Mouse (Mus musculus) MEL (cell line): Measurements from ENCODE around the gene Fam171a1. TPM values are rescaled to one million over a fixed set of nuclear protein-coding genes. Genes with fewer than 3 reads are reported as not detected.

Experiments
- DNase-seq: peaks from one replicate; pipeline ENCODE4 v3.0.0; 2011; ENCODE audit warnings: low read depth, low spot score
- H3K27ac ChIP-seq: 2 replicates; pipeline ENCODE4 v1.5.1; 2012; ENCODE audit warnings: low read depth, mild to moderate bottlenecking, control low read depth, low read length, moderate library complexity; ENCODE audit not compliant: control insufficient read depth
- H3K27me3 ChIP-seq, 2 experiments: fragments of 150-350 bp in 1 of 2; sonication (generic) in 1 of 2; 2 replicates each; pipeline ENCODE4 v1.6.1; 2012; ENCODE audit warnings: low read length in 2 of 2, mild to moderate bottlenecking in 2 of 2, improper control_type of control experiment in 1 of 2, moderate library complexity in 1 of 2; ENCODE audit not compliant: insufficient read depth in 2 of 2, control insufficient read depth in 1 of 2
- H3K36me3 ChIP-seq, 2 experiments: 2 replicates each; pipeline ENCODE4 v1.6.1; 2012 to 2014; ENCODE audit warnings: low read length in 2 of 2, improper control_type of control experiment in 1 of 2, inconsistent platforms in 1 of 2, mild to moderate bottlenecking in 1 of 2; ENCODE audit not compliant: insufficient read depth in 2 of 2, control insufficient read depth in 1 of 2
- H3K4me1 ChIP-seq, 2 experiments: fragments of 150-350 bp in 1 of 2; sonication (generic) in 1 of 2; 2 replicates each; pipeline ENCODE4 v1.6.1; 2012; ENCODE audit warnings: low read length in 2 of 2, improper control_type of control experiment in 1 of 2, mild to moderate bottlenecking in 1 of 2; ENCODE audit not compliant: insufficient read depth in 2 of 2, control insufficient read depth in 1 of 2
- H3K4me3 ChIP-seq, 2 experiments: fragments of 150-350 bp in 1 of 2; sonication (generic) in 1 of 2; 2 replicates each; pipeline ENCODE4 v1.5.1; 2012; ENCODE audit warnings: low read depth in 2 of 2, low read length in 2 of 2, mild to moderate bottlenecking in 2 of 2, moderate library complexity in 2 of 2, control low read depth in 1 of 2, improper control_type of control experiment in 1 of 2; ENCODE audit not compliant: control insufficient read depth in 1 of 2, insufficient read depth in 1 of 2
- H3K79me2 ChIP-seq: 2 replicates; pipeline ENCODE4 v1.6.1; 2012; ENCODE audit warnings: mild to moderate bottlenecking, low read length, moderate library complexity; ENCODE audit not compliant: control insufficient read depth, poor library complexity, insufficient read depth
- H3K9ac ChIP-seq: 2 replicates; pipeline ENCODE4 v1.6.1; 2012; ENCODE audit warnings: low read depth, mild to moderate bottlenecking, control low read depth, low read length, moderate library complexity; ENCODE audit not compliant: control insufficient read depth, poor library complexity, severe bottlenecking
- H3K9me3 ChIP-seq: fragments of 150-350 bp; sonication (generic); replicated peaks from 2 replicates; pipeline ENCODE4 v1.6.1; 2012; ENCODE audit warnings: mild to moderate bottlenecking, low read length, improper control_type of control experiment, moderate library complexity; ENCODE audit not compliant: insufficient read depth
- BHLHE40 ChIP-seq: IDR thresholded peaks from 2 replicates; pipeline ENCODE4 v1.6.1; 2012; ENCODE audit warnings: low read depth, mild to moderate bottlenecking, inconsistent platforms, low read length, improper control_type of control experiment, borderline replicate concordance
- E2F4 ChIP-seq: IDR thresholded peaks from 2 replicates; pipeline ENCODE4 v1.6.1; 2011; ENCODE audit warnings: low read depth, low read length, improper control_type of control experiment, borderline replicate concordance
- GATA1 ChIP-seq: IDR thresholded peaks from 2 replicates; pipeline ENCODE4 v1.6.1; 2011; ENCODE audit warnings: low read depth, low read length, improper control_type of control experiment
- HCFC1 ChIP-seq: IDR thresholded peaks from 2 replicates; pipeline ENCODE4 v1.6.1; 2012; ENCODE audit warnings: low read depth, mild to moderate bottlenecking, inconsistent platforms, low read length, improper control_type of control experiment, moderate library complexity
- MAX ChIP-seq: IDR thresholded peaks from 2 replicates; pipeline ENCODE4 v1.6.1; 2011; ENCODE audit warnings: low read length, improper control_type of control experiment
- MXI1 ChIP-seq: IDR thresholded peaks from 2 replicates; pipeline ENCODE4 v1.6.1; 2011; ENCODE audit warnings: mild to moderate bottlenecking, low read depth, low read length, improper control_type of control experiment
- MYB ChIP-seq: IDR thresholded peaks from 2 replicates; pipeline ENCODE4 v1.6.1; 2011; ENCODE audit warnings: mild to moderate bottlenecking, low read depth, low read length, improper control_type of control experiment
- MYC ChIP-seq: IDR thresholded peaks from 2 replicates; pipeline ENCODE4 v1.6.1; 2011; ENCODE audit warnings: low read depth, mild to moderate bottlenecking, low read length, improper control_type of control experiment, moderate library complexity
- NELFE ChIP-seq: IDR thresholded peaks from 2 replicates; pipeline ENCODE4 v1.6.1; 2011; ENCODE audit warnings: low read depth, low read length, improper control_type of control experiment
- POLR2A ChIP-seq, 2 experiments: IDR thresholded peaks; 2 replicates each; pipeline ENCODE4 v1.6.1; 2011 to 2012; ENCODE audit warnings: low read length in 2 of 2, mild to moderate bottlenecking in 2 of 2, control low read depth in 1 of 2, improper control_type of control experiment in 1 of 2, low read depth in 1 of 2, moderate library complexity in 1 of 2; ENCODE audit not compliant: control insufficient read depth in 1 of 2, insufficient read depth in 1 of 2, poor library complexity in 1 of 2
- SMC3 ChIP-seq: IDR thresholded peaks from 2 replicates; pipeline ENCODE4 v1.6.1; 2011; ENCODE audit warnings: low read depth, low read length, improper control_type of control experiment
- TAL1 ChIP-seq: IDR thresholded peaks from 2 replicates; pipeline ENCODE4 v1.6.1; 2012; ENCODE audit warnings: mild to moderate bottlenecking, inconsistent platforms, low read length, moderate library complexity, mixed read lengths
- TCF12 ChIP-seq: IDR thresholded peaks from 2 replicates; pipeline ENCODE4 v1.6.1; 2014; ENCODE audit warnings: low read depth, mild to moderate bottlenecking, inconsistent platforms, low read length, improper control_type of control experiment, moderate library complexity
- USF1 ChIP-seq: IDR thresholded peaks from 2 replicates; pipeline ENCODE4 v1.6.1; 2014; ENCODE audit warnings: low read depth, mild to moderate bottlenecking, inconsistent platforms, low read length, improper control_type of control experiment, moderate library complexity
- USF2 ChIP-seq, 2 experiments: IDR thresholded peaks; 2 replicates each; pipeline ENCODE4 v1.6.1; 2011 to 2012; ENCODE audit warnings: improper control_type of control experiment in 2 of 2, low read length in 2 of 2, borderline replicate concordance in 1 of 2, inconsistent platforms in 1 of 2, low read depth in 1 of 2, mild to moderate bottlenecking in 1 of 2; ENCODE audit not compliant: insufficient read depth in 1 of 2
- ZC3H11A ChIP-seq: IDR thresholded peaks from 2 replicates; pipeline ENCODE4 v1.6.1; 2012; ENCODE audit warnings: low read depth, mild to moderate bottlenecking, inconsistent platforms, low read length, improper control_type of control experiment
- ZMIZ1 ChIP-seq: IDR thresholded peaks from 2 replicates; pipeline ENCODE4 v1.6.1; 2012; ENCODE audit warnings: low read depth, mild to moderate bottlenecking, inconsistent platforms, low read length, improper control_type of control experiment, moderate library complexity
- ZNF384 ChIP-seq: IDR thresholded peaks from 2 replicates; pipeline ENCODE4 v1.6.1; 2012; ENCODE audit warnings: low read depth, mild to moderate bottlenecking, inconsistent platforms, low read length, improper control_type of control experiment
- polyA plus RNA-seq, 2 experiments: library from polyadenylated mRNA; stranded (reverse) in 1 of 2; unstranded in 1 of 2; fragments of >175 nt in 1 of 2; fragments of >200 nt in 1 of 2; gene quantifications; 2 replicates each; pipeline versions ENCODE4 v1.2.1 to v1.2.4; 2012; ENCODE audit warnings: low replicate concordance in 2 of 2, low read depth in 1 of 2; ENCODE audit not compliant: insufficient read length in 2 of 2, insufficient read depth in 1 of 2, missing spikeins in 1 of 2
- total RNA-seq: library from RNA; depleted of rRNA; stranded (reverse); fragments of 300-350 nt; gene quantifications from 2 replicates; pipeline ENCODE4 v1.2.3, GENCODE M21; 2012

The Fam171a1 gene
- total and polyA plus RNA-seq, 3 experiments = not detected

DNA sequence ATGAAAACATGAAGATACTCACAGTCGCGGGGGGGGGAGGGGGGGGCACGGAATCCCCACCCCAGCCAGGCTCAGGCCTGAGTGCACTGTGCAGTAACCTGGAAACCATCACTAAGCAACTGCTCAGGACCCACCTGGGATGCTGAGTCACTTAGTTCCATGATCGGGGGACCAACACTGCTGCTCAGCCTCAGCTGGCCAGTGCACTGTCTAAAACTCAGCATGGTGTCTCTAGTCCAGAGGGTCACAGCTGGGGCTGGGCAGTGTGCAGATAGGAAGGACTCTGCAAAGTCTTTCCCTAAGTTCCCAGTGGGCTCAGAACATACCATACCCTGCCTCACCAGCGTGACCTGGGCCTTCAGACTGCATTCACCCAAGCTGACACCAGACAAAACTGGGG lies 26.6 kb downstream of the Fam171a1 start:
- Histone ChIP-seq H3K27ac (no peak overlapping the region), H3K9ac (no peak overlapping the region), H3K4me3 (no peak overlapping the region), H3K79me2 (no peaks in the 10 kb centered on the region), H3K27me3 (no peaks in the 10 kb centered on the region), H3K9me3 (no peaks in the 10 kb centered on the region), H3K36me3 (no peaks in the 10 kb centered on the region), H3K4me1 (no peaks in the 10 kb centered on the region; a peak in 1 of 4 replicates)
- TF ChIP-seq MYC (no peak), TAL1 (no peak), NELFE (no peak), USF1 (no peak), ZMIZ1 (no peak), GATA1 (no peak), MAX (no peak), ZC3H11A (no peak), TCF12 (no peak), SMC3 (no peak), POLR2A (IDR thresholded peaks at IDR 0.05; ENCODE audit: control insufficient read depth in 1 of 2, insufficient read depth in 1 of 2, low read depth in 1 of 2, low read length in 2 of 2, poor library complexity in 1 of 2) (no peak), MXI1 (no peak)
- DNase-seq = no peak

DNA sequence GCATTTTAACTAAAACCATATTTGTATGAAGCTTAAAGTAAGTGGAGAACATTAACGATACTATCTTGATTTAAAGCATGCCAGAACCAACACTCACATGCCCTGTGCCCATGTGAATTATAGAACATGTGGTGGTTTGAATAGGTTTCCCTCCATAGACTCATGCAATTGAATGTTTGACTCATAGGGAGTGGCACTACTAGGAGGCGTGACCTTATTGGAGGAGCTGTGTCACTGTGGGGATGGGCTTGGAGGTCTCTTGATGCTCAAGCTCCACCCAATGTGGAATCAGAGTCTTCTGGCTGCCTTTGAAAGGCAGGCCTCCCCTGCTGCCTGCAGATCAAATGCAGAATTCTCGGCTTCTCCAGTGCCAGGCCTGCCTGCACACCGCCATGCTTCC lies 27.8 kb downstream of the Fam171a1 start:
- Histone ChIP-seq H3K9ac (no peak overlapping the region), H3K36me3 (no peaks in the 10 kb centered on the region), H3K9me3 (no peaks in the 10 kb centered on the region)
- no peak for TF ChIP-seq USF1
- TF ChIP-seq, all 39 proteins: peak for 0
- H3K27ac ChIP-seq = no peak overlapping the region
- H3K79me2 ChIP-seq = no peaks in the 10 kb centered on the region
- H3K4me1 ChIP-seq = no peaks in the 10 kb centered on the region; a peak in 1 of 4 replicates
- no peaks in the 10 kb centered on the region for H3K27me3 ChIP-seq
- no peak for DNase-seq
- H3K4me3 ChIP-seq = no peak overlapping the region

DNA sequence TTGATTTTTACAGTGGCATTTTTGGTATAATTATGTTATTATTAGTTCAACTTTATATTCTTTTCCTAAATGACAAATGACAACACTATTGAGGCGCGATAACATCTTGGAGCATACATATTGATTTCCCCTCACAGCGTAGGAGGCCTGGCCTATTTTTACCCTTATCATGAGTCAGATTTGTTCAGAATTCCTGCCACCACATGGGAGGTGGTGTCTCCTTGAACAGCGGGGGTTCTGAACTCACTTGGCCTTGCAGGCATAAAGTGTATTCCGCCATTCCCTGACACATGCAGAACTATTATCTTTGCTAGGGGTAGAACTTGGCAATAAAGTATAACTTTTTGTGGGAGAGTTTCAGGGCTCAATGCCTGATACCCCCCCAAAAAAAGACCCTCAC lies 30.3 kb downstream of the Fam171a1 start:
- no peak for DNase-seq
- Histone ChIP-seq H3K9ac (no peak overlapping the region), H3K36me3 (no peaks in the 10 kb centered on the region), H3K27ac (no peak overlapping the region), H3K79me2 (no peaks in the 10 kb centered on the region), H3K4me1 (no peaks in the 10 kb centered on the region; a peak in 2 of 4 replicates), H3K4me3 (no peak overlapping the region), H3K27me3 (no peaks in the 10 kb centered on the region), H3K9me3 (no peaks in the 10 kb centered on the region)
- no peak for TF ChIP-seq POLR2A (IDR thresholded peaks at IDR 0.05; ENCODE audit: control insufficient read depth in 1 of 2, insufficient read depth in 1 of 2, low read depth in 1 of 2, low read length in 2 of 2, poor library complexity in 1 of 2)
- TF ChIP-seq GATA1 = no peak
- no peak for TF ChIP-seq MAX
- TF ChIP-seq HCFC1 = no peak
- TF ChIP-seq E2F4 = no peak
- no peak for TF ChIP-seq TAL1
- TF ChIP-seq ZNF384 = no peak
- no peak for TF ChIP-seq MYB
- TF ChIP-seq USF1 = no peak
- no peak for TF ChIP-seq BHLHE40
- TF ChIP-seq USF2 (IDR thresholded peaks at IDR 0.05; ENCODE audit: borderline replicate concordance in 1 of 2, insufficient read depth in 1 of 2, low read depth in 1 of 2, low read length in 2 of 2) = no peak
